Mouse (Mus musculus) small intestine, adult 2 months (tissue): ENCODE data around the gene Arhgef1. TPM values are rescaled to one million over a fixed set of nuclear protein-coding genes. Genes with fewer than 3 reads are reported as not detected.
"Not testable (repeated sequence)": the region's sequence is repeated elsewhere in the genome, so short reads cannot be mapped to it uniquely, and the experiment has no call there.

Experiments
- H3K27ac ChIP-seq: fragments of 200-500 bp; 2 replicates; pipeline ENCODE4 v1.5.1; 2012; ENCODE audit warnings: low read depth, low read length, control low read depth, inconsistent platforms; ENCODE audit not compliant: insufficient read depth
- H3K27me3 ChIP-seq: fragments of 200-500 bp; 2 replicates; pipeline ENCODE4 v1.6.1; 2012; ENCODE audit warnings: mild to moderate bottlenecking, moderate library complexity, low read length, inconsistent platforms; ENCODE audit not compliant: control insufficient read depth, insufficient read depth
- H3K36me3 ChIP-seq: fragments of 200-500 bp; 2 replicates; pipeline ENCODE4 v1.6.1; 2012; ENCODE audit warnings: mild to moderate bottlenecking, low read length, control low read depth, inconsistent platforms; ENCODE audit not compliant: control insufficient read depth, insufficient read depth
- H3K4me1 ChIP-seq: fragments of 200-500 bp; 2 replicates; pipeline ENCODE4 v1.6.1; 2012; ENCODE audit warnings: low read length, inconsistent platforms, mixed read lengths; ENCODE audit not compliant: control insufficient read depth, insufficient read depth, insufficient read length
- H3K4me3 ChIP-seq: fragments of 200-500 bp; 2 replicates; pipeline ENCODE4 v1.5.1; 2012; ENCODE audit warnings: low read depth, mild to moderate bottlenecking, control low read depth, inconsistent platforms, low read length, moderate library complexity
- CTCF ChIP-seq: fragments of 200-500 bp; IDR thresholded peaks from 2 replicates; pipeline ENCODE4 v1.5.1; 2012; ENCODE audit warnings: low read depth, mild to moderate bottlenecking, control low read depth, inconsistent platforms, low read length, moderate library complexity, mixed read lengths; ENCODE audit not compliant: insufficient replicate concordance, insufficient read length; ENCODE audit errors: extremely low read depth
- POLR2A ChIP-seq: fragments of 200-500 bp; IDR thresholded peaks from 2 replicates; pipeline ENCODE4 v1.6.1; 2012; ENCODE audit warnings: low read depth, mild to moderate bottlenecking, control low read depth, inconsistent platforms, low read length, moderate library complexity
- WGBS: fragments of 180-500 bp; shearing (Covaris S2); methylation state at CpG from one replicate; pipeline ENCODE4 v1.1.7; 2018; 5-methylcytosine and 5-hydroxymethylcytosine counted together
- polyA plus RNA-seq: library from polyadenylated mRNA; depleted of rRNA; stranded (reverse); fragments of >200 nt; gene quantifications from 2 replicates; pipeline ENCODE4 v1.2.3, GENCODE M21; 2012

Arhgef1 gene
- polyA plus RNA-seq, 1 experiment: 209 TPM

DNA sequence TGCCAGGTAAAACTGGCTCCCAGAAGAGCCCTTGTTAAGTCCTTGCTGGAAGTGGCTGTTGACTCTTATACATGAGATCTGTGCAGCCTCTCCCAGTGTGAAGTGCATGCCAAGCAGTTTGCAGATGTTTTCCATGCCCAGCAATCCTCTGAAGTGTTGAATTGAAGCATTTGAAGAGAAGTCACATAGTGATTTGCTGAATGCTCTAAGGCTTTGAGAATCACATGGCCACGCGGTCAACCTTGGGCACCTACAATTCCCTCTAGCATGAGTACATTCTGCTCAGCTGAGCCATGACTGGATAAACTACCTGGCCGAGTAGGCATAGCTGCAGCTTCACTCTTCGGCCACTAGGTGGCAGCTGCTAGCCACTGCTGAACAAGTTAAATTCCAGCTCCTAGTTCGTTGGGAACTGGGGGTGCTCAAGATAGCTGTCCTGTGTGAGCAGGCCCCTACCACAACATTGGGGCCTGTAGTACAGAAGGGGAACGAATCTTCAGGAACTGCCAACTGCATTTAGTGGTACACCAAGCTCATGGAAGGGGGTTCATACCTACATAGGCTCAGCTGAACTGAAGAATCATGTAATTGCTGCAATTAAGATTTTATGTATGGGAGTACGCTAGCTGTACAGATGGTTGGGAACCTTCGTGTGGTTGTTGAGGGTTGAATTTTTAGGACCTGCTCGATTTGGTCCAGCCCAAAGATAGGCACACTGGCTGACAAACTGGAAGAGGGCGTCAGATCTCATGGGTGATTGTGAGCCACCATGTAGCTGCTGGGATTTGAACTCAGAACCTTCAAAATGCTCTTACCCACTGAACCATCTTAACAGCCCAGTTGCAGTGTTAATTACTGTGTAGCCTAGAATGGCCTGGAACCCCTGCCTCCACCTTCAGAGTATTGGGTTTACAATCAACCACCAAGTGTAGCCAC lies 12.2 kb upstream of the Arhgef1 start:
- no peak overlapping the region for H3K27ac ChIP-seq
- TF ChIP-seq POLR2A (no peak), CTCF (peak; percentile 98; the same call in 1 of the 2 replicates)
- H3K27me3 ChIP-seq: no peaks in the 10 kb centered on the region
- peaks cover 42% of the 10 kb centered on the region for H3K36me3 ChIP-seq
- no peak overlapping the region for H3K4me3 ChIP-seq
- WGBS: 24% methylated on average over 10 of the region's 10 CpGs
- H3K4me1 ChIP-seq: peaks cover 2% of the 10 kb centered on the region; the same call in 1 of the 2 replicates

DNA sequence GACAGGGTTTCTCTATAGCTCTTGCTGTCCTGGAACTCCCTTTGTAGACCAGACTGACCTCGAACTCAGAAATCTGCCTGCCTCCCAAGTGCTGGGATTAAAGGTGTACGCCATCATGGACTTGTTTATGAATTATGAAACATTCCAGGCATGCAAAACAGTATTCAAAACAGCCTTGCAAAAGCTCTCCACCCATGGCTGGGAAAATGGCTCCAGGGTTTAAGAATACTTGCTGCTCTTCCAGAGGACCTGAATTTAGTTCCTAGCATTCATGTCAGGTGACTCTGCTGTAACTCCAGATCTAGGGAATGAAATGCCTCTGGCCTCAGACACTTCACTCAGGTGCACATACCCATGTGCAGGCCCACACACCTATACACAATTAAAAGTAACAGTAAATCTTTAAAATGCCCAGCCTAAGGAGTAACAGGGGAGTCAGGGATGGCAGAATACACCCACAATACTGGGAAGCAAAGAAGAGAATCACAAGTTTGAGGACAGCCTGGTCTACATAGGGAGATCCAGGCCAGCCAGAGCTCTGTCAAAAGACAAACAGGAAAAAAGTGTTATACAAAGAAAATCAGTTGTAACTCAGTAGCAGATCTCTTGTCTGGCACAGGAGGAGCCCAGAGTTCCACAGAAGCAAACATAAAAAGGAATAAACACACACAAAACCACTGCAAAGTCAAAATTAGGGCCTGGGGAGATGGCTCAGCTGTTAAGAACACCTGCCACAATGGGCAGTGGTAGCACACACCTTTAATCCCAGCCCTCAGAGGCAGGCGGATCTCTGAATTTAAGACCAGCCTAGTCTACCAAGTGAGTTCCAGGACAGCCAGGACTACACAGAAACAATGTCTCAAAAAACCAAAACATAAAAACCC lies 11.2 kb upstream of the Arhgef1 start:
- WGBS: 70% methylated on average over 3 of the region's 3 CpGs
- H3K4me1 ChIP-seq: no peaks in the 10 kb centered on the region

DNA sequence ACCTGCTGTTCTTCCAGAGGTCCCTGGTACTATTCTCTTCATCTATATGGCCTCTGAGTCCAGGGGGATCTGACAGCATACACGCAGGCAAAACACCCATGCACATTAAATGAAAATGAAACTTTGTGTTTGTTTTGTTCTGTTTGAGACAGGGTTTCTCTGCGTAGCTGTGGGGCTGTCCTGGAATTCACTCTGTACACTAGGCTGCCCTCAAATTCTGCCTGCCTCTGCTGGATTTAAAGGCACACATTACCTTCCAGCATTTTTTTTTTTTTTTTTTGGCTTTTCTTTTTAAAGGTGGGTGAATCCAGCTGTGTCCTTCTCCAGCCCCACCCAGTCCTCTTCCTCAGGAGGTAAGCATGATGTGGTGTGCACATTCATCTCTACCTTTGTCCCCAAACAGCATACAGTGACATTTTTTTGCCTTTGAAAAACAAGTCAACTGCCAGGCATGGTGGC lies 10.6 kb upstream of the Arhgef1 start:
- H3K4me3 ChIP-seq: no peak overlapping the region
- H3K27me3 ChIP-seq: no peaks in the 10 kb centered on the region
- WGBS: 48% methylated on average over 2 of the region's 2 CpGs
- H3K36me3 ChIP-seq: peaks cover 27% of the 10 kb centered on the region
- H3K27ac ChIP-seq: no peak overlapping the region
- TF ChIP-seq CTCF (no peak), POLR2A (no peak)
- H3K4me1 ChIP-seq: no peaks in the 10 kb centered on the region

More for the DNA sequence above, 11.2 kb upstream of the Arhgef1 start:
- H3K27ac ChIP-seq: no peak overlapping the region
- no peaks in the 10 kb centered on the region for H3K27me3 ChIP-seq
- no peak for TF ChIP-seq CTCF
- no peak overlapping the region for H3K4me3 ChIP-seq
- H3K36me3 ChIP-seq: peaks cover 34% of the 10 kb centered on the region

DNA sequence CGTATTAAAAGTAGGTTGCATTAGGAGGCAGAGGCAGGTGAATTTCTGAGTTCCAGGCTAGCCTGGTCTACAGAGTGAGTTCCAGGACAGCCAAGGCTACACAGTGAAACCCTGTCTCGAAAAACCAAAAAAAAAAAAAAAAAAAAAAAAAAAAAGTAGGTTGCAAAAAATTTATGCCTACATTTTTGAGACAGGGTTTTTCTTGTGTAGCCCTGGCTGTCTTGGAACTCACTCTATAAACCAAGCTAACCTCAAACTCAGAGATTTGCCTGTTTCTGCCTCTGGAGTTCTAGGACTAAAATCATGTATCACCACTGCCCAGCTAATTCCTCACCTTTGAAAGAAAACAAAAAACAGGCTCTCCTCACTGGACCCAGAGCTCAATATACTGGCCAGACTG lies 7.0 kb upstream of the Arhgef1 start:
- 81% methylated on average over 2 of the region's 2 CpGs for WGBS
- not testable (repeated sequence) for H3K27me3 ChIP-seq, H3K4me1 ChIP-seq, H3K27ac ChIP-seq, H3K36me3 ChIP-seq, H3K4me3 ChIP-seq

DNA sequence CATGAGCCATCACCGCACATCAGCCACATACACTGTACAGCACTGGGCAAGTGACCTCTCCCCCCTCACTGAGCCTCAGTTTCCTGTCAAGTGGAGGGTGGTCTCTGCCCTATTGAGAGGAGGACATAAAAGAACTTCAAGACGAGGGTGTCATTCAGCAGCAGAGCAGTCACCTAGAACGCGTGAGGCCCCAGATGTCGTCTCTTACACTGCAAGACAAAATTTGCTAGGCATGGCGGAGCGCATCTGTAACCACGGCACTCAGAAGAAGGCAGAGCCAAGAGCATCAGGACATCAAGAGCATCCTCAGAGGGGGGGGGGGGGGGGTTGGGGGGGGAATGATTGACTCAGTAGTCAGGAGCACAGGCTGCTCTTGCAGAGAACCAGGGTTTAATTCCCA lies 6.4 kb upstream of the Arhgef1 start:
- TF ChIP-seq POLR2A: no peak
- no peak for TF ChIP-seq CTCF

DNA sequence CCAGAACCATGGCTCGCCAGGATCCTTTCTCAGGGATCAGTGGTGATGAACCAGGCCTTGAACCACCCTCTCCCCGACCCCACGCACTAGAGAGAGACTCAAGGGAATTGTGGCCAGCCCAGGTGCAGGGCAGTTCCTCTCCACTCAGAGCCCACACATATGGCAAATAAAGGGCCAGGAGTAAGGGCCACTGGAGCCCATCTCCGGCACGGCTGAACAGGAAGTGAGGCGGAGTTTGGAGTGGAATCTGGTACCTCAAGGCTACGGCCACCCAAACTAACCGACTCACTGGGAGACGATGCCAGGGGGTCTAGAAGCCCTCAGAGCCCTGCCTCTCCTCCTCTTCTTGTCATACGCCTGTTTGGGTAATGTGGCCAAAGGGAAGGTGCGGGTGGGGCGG lies 5.5 kb upstream of the Arhgef1 start, which contains the start of gene Cd79a:
Gene Cd79a, plus strand, starts transcription at position 158 of the 400 bp plus-strand sequence.
- TF ChIP-seq POLR2A (no peak), CTCF (no peak)
- H3K4me1 ChIP-seq: no peaks in the 10 kb centered on the region; the same call in 1 of the 2 replicates
- no peaks in the 10 kb centered on the region for H3K36me3 ChIP-seq
- no peak within 1 kb of the TSS; the same call in 1 of the 2 replicates for H3K27ac ChIP-seq
- peak within 1 kb of the TSS; percentile 45; the same call in 1 of the 2 replicates for H3K4me3 ChIP-seq
- 71% methylated on average over 12 of the region's 12 CpGs for WGBS
- H3K27me3 ChIP-seq: no peaks in the 10 kb centered on the region

More for the DNA sequence above, 6.4 kb upstream of the Arhgef1 start:
- H3K27ac ChIP-seq: no peak overlapping the region
- no peaks in the 10 kb centered on the region for H3K4me1 ChIP-seq
- H3K36me3 ChIP-seq: no peaks in the 10 kb centered on the region
- 90% methylated on average over 8 of the region's 8 CpGs for WGBS
- H3K27me3 ChIP-seq: no peaks in the 10 kb centered on the region
- H3K4me3 ChIP-seq: no peak overlapping the region
